Mouse (Mus musculus) MEL (cell line): ENCODE measurements around the gene Gm11756. TPM values are rescaled to one million over a fixed set of nuclear protein-coding genes. Genes with fewer than 3 reads are reported as not detected.
"Not testable (repeated sequence)": the region's sequence is repeated elsewhere in the genome, so short reads cannot be mapped to it uniquely, and the experiment has no call there.

Experiments used
- DNase-seq: peaks from one replicate; pipeline ENCODE4 v3.0.0; 2011; ENCODE audit warnings: low read depth, low spot score
- H3K27ac ChIP-seq: 2 replicates; pipeline ENCODE4 v1.5.1; 2012; ENCODE audit warnings: low read depth, mild to moderate bottlenecking, control low read depth, low read length, moderate library complexity; ENCODE audit not compliant: control insufficient read depth
- H3K27me3 ChIP-seq, 2 experiments: fragments of 150-350 bp in 1 of 2; sonication (generic) in 1 of 2; 2 replicates each; pipeline ENCODE4 v1.6.1; 2012; ENCODE audit warnings: low read length in 2 of 2, mild to moderate bottlenecking in 2 of 2, improper control_type of control experiment in 1 of 2, moderate library complexity in 1 of 2; ENCODE audit not compliant: insufficient read depth in 2 of 2, control insufficient read depth in 1 of 2
- H3K36me3 ChIP-seq, 2 experiments: 2 replicates each; pipeline ENCODE4 v1.6.1; 2012 to 2014; ENCODE audit warnings: low read length in 2 of 2, improper control_type of control experiment in 1 of 2, inconsistent platforms in 1 of 2, mild to moderate bottlenecking in 1 of 2; ENCODE audit not compliant: insufficient read depth in 2 of 2, control insufficient read depth in 1 of 2
- H3K4me1 ChIP-seq, 2 experiments: fragments of 150-350 bp in 1 of 2; sonication (generic) in 1 of 2; 2 replicates each; pipeline ENCODE4 v1.6.1; 2012; ENCODE audit warnings: low read length in 2 of 2, improper control_type of control experiment in 1 of 2, mild to moderate bottlenecking in 1 of 2; ENCODE audit not compliant: insufficient read depth in 2 of 2, control insufficient read depth in 1 of 2
- H3K4me3 ChIP-seq, 2 experiments: fragments of 150-350 bp in 1 of 2; sonication (generic) in 1 of 2; 2 replicates each; pipeline ENCODE4 v1.5.1; 2012; ENCODE audit warnings: low read depth in 2 of 2, low read length in 2 of 2, mild to moderate bottlenecking in 2 of 2, moderate library complexity in 2 of 2, control low read depth in 1 of 2, improper control_type of control experiment in 1 of 2; ENCODE audit not compliant: control insufficient read depth in 1 of 2, insufficient read depth in 1 of 2
- H3K79me2 ChIP-seq: 2 replicates; pipeline ENCODE4 v1.6.1; 2012; ENCODE audit warnings: mild to moderate bottlenecking, low read length, moderate library complexity; ENCODE audit not compliant: control insufficient read depth, poor library complexity, insufficient read depth
- H3K9ac ChIP-seq: 2 replicates; pipeline ENCODE4 v1.6.1; 2012; ENCODE audit warnings: low read depth, mild to moderate bottlenecking, control low read depth, low read length, moderate library complexity; ENCODE audit not compliant: control insufficient read depth, poor library complexity, severe bottlenecking
- H3K9me3 ChIP-seq: fragments of 150-350 bp; sonication (generic); replicated peaks from 2 replicates; pipeline ENCODE4 v1.6.1; 2012; ENCODE audit warnings: mild to moderate bottlenecking, low read length, improper control_type of control experiment, moderate library complexity; ENCODE audit not compliant: insufficient read depth
- BHLHE40 ChIP-seq: IDR thresholded peaks from 2 replicates; pipeline ENCODE4 v1.6.1; 2012; ENCODE audit warnings: low read depth, mild to moderate bottlenecking, inconsistent platforms, low read length, improper control_type of control experiment, borderline replicate concordance
- CHD1 ChIP-seq: IDR thresholded peaks from 2 replicates; pipeline ENCODE4 v1.6.1; 2012; ENCODE audit warnings: low read depth, mild to moderate bottlenecking, inconsistent platforms, low read length, improper control_type of control experiment
- CTCF ChIP-seq, 3 experiments: IDR thresholded peaks in 2 of 3; conservative IDR thresholded peaks in 1 of 3; 2 replicates each; pipeline ENCODE4 v1.5.1; 2011 to 2012; ENCODE audit warnings: low read length in 3 of 3, low read depth in 2 of 3, mild to moderate bottlenecking in 2 of 3, improper control_type of control experiment in 1 of 3, inconsistent platforms in 1 of 3, mixed read lengths in 1 of 3, moderate library complexity in 1 of 3; ENCODE audit not compliant: control insufficient read depth in 1 of 3, insufficient read depth in 1 of 3, poor library complexity in 1 of 3, severe bottlenecking in 1 of 3
- E2F4 ChIP-seq: IDR thresholded peaks from 2 replicates; pipeline ENCODE4 v1.6.1; 2011; ENCODE audit warnings: low read depth, low read length, improper control_type of control experiment, borderline replicate concordance
- ELF1 ChIP-seq: IDR thresholded peaks from 2 replicates; pipeline ENCODE4 v1.6.1; 2014; ENCODE audit warnings: low read depth, mild to moderate bottlenecking, inconsistent platforms, low read length, improper control_type of control experiment, moderate library complexity
- HCFC1 ChIP-seq: IDR thresholded peaks from 2 replicates; pipeline ENCODE4 v1.6.1; 2012; ENCODE audit warnings: low read depth, mild to moderate bottlenecking, inconsistent platforms, low read length, improper control_type of control experiment, moderate library complexity
- JUND ChIP-seq: IDR thresholded peaks from 2 replicates; pipeline ENCODE4 v1.6.1; 2011; ENCODE audit warnings: low read depth, mild to moderate bottlenecking, improper control_type of control experiment, low read length
- KAT2A ChIP-seq: conservative IDR thresholded peaks from 2 replicates; pipeline ENCODE4 v1.6.1; 2012; ENCODE audit warnings: low read depth, low read length, improper control_type of control experiment, inconsistent platforms
- MYB ChIP-seq: IDR thresholded peaks from 2 replicates; pipeline ENCODE4 v1.6.1; 2011; ENCODE audit warnings: mild to moderate bottlenecking, low read depth, low read length, improper control_type of control experiment
- POLR2A ChIP-seq, 2 experiments: IDR thresholded peaks; 2 replicates each; pipeline ENCODE4 v1.6.1; 2011 to 2012; ENCODE audit warnings: low read length in 2 of 2, mild to moderate bottlenecking in 2 of 2, control low read depth in 1 of 2, improper control_type of control experiment in 1 of 2, low read depth in 1 of 2, moderate library complexity in 1 of 2; ENCODE audit not compliant: control insufficient read depth in 1 of 2, insufficient read depth in 1 of 2, poor library complexity in 1 of 2
- POLR2AphosphoS5 ChIP-seq: IDR thresholded peaks from 2 replicates; pipeline ENCODE4 v1.6.1; 2012; ENCODE audit warnings: low read depth, borderline replicate concordance, mild to moderate bottlenecking, inconsistent platforms, low read length, moderate library complexity, mixed read lengths
- RAD21 ChIP-seq: IDR thresholded peaks from 2 replicates; pipeline ENCODE4 v1.6.1; 2011; ENCODE audit warnings: mild to moderate bottlenecking, low read depth, low read length, improper control_type of control experiment
- RCOR1 ChIP-seq: IDR thresholded peaks from 2 replicates; pipeline ENCODE4 v1.6.1; 2012; ENCODE audit warnings: low read depth, mild to moderate bottlenecking, inconsistent platforms, low read length, improper control_type of control experiment
- SIN3A ChIP-seq: IDR thresholded peaks from 2 replicates; pipeline ENCODE4 v1.6.1; 2012; ENCODE audit warnings: low read length, improper control_type of control experiment, inconsistent platforms
- TAL1 ChIP-seq: IDR thresholded peaks from 2 replicates; pipeline ENCODE4 v1.6.1; 2012; ENCODE audit warnings: mild to moderate bottlenecking, inconsistent platforms, low read length, moderate library complexity, mixed read lengths
- TBP ChIP-seq: IDR thresholded peaks from 2 replicates; pipeline ENCODE4 v1.8.0; 2011; ENCODE audit warnings: low read depth, low read length, improper control_type of control experiment
- TCF12 ChIP-seq: IDR thresholded peaks from 2 replicates; pipeline ENCODE4 v1.6.1; 2014; ENCODE audit warnings: low read depth, mild to moderate bottlenecking, inconsistent platforms, low read length, improper control_type of control experiment, moderate library complexity
- UBTF ChIP-seq: IDR thresholded peaks from 2 replicates; pipeline ENCODE4 v1.6.1; 2012; ENCODE audit warnings: low read depth, mild to moderate bottlenecking, inconsistent platforms, low read length, improper control_type of control experiment, moderate library complexity, borderline replicate concordance; ENCODE audit not compliant: insufficient read depth
- ZC3H11A ChIP-seq: IDR thresholded peaks from 2 replicates; pipeline ENCODE4 v1.6.1; 2012; ENCODE audit warnings: low read depth, mild to moderate bottlenecking, inconsistent platforms, low read length, improper control_type of control experiment
- polyA plus RNA-seq, 2 experiments: library from polyadenylated mRNA; stranded (reverse) in 1 of 2; unstranded in 1 of 2; fragments of >175 nt in 1 of 2; fragments of >200 nt in 1 of 2; gene quantifications; 2 replicates each; pipeline versions ENCODE4 v1.2.1 to v1.2.4; 2012; ENCODE audit warnings: low replicate concordance in 2 of 2, low read depth in 1 of 2; ENCODE audit not compliant: insufficient read length in 2 of 2, insufficient read depth in 1 of 2, missing spikeins in 1 of 2
- total RNA-seq: library from RNA; depleted of rRNA; stranded (reverse); fragments of 300-350 nt; gene quantifications from 2 replicates; pipeline ENCODE4 v1.2.3, GENCODE M21; 2012; rRNA removed

The Gm11756 gene
- total RNA-seq (not detected in 2 replicates), polyA plus RNA-seq (not detected)

DNA sequence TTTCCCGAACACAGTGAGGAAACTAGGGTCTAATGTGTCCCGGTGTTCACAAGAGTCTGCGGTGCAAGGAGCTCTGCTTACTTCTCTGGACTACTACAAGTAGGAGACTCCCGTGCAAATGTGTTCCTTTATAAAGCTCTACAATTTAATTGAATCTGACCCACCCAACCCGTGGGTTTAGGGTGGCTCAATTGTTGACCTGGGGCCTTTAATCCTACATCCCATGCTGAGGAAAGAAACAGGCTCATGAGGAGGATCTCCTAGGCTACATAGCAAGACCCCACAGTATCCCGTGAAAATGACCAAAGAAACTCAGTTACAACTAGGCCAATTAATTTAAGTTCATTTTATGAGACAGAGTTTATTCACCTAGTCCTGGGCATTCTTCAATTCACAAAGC is at the start of gene Gm11756:
Gm11756 (minus strand) TSS at position 101 of the 400 bp plus-strand sequence.
- H3K4me1 ChIP-seq, DNase-seq, H3K9me3 ChIP-seq, H3K9ac ChIP-seq, H3K36me3 ChIP-seq, H3K27me3 ChIP-seq, H3K79me2 ChIP-seq, H3K4me3 ChIP-seq, H3K27ac ChIP-seq: not testable (repeated sequence)

DNA sequence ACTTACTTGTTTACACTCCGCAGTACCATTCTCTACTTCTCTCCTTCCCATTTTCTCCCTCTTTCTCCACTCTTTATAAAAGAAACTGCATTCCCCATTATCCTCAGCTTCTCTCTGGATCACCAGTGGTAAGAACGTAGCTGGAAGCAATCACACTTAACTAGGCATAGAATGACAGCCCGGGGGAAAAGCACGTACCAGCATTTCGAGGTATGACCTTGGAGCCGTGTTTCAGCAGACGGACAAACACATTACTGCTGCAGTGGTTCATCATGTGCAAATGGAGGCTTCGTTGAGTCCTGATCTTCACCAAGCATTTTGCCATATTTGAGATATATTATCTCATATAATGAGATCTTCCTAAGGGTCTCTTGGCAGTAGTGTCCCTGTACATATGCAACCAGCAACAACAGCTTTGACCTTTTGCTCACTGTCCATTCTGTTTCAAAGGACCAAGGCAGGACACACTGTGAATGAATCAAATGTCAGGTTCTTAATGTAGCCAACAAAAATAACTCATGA is 29.9 kb upstream of the Gm11756 start, which contains the start of gene 2310002L09Rik:
2310002L09Rik (minus strand) TSS at position 472 of the 522 bp plus-strand sequence.
- no peaks in the 10 kb centered on the region for H3K4me1 ChIP-seq
- no peaks in the 10 kb centered on the region for H3K9me3 ChIP-seq
- no peaks in the 10 kb centered on the region for H3K27me3 ChIP-seq
- DNase-seq = no peak
- no peak within 1 kb of the TSS for H3K4me3 ChIP-seq
- H3K36me3 ChIP-seq = no peaks in the 10 kb centered on the region
- no peaks in the 10 kb centered on the region for H3K79me2 ChIP-seq
- no peak within 1 kb of the TSS for H3K9ac ChIP-seq
- TF ChIP-seq POLR2AphosphoS5 (no peak), RAD21 (no peak), RCOR1 (no peak), KAT2A (no peak), E2F4 (no peak), ZC3H11A (no peak), HCFC1 (no peak), CHD1 (no peak), TCF12 (no peak), TAL1 (no peak), MYB (no peak), ELF1 (no peak), SIN3A (no peak), BHLHE40 (no peak), TBP (no peak), CTCF (IDR thresholded peaks at IDR 0.05 in 2 of 3, conservative IDR thresholded peaks at IDR 0.05 in 1 of 3; ENCODE audit: control insufficient read depth in 1 of 3, insufficient read depth in 1 of 3, low read depth in 2 of 3, low read length in 3 of 3, poor library complexity in 1 of 3, severe bottlenecking in 1 of 3) (no peak), JUND (no peak), UBTF (no peak), POLR2A (IDR thresholded peaks at IDR 0.05; ENCODE audit: control insufficient read depth in 1 of 2, insufficient read depth in 1 of 2, low read depth in 1 of 2, low read length in 2 of 2, poor library complexity in 1 of 2) (no peak)
- TF ChIP-seq, all 39 proteins: peak for 0
- H3K27ac ChIP-seq = no peak within 1 kb of the TSS

DNA sequence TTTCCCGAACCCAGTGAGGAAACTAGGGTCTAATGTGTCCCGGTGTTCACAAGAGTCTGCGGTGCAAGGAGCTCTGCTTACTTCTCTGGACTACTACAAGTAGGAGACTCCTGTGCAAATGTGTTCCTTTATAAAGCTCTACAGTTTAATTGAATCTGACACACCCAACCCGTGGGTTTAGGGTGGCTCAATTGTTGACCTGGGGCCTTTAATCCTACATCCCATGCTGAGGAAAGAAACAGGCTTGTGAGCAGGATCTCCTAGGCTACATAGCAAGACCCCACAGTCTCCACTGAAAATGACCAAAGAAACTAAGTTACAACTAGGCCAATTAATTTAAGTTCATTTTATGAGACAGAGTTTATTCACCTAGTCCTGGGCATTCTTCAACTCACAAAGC is 14.7 kb downstream of the Gm11756 start, which contains the start of gene Gm13871:
Gm13871 (minus strand) TSS at position 101 of the 400 bp plus-strand sequence.
- not testable (repeated sequence) for H3K27me3 ChIP-seq, DNase-seq, H3K36me3 ChIP-seq, H3K79me2 ChIP-seq, H3K4me3 ChIP-seq, H3K9me3 ChIP-seq, H3K4me1 ChIP-seq, H3K27ac ChIP-seq, H3K9ac ChIP-seq

DNA sequence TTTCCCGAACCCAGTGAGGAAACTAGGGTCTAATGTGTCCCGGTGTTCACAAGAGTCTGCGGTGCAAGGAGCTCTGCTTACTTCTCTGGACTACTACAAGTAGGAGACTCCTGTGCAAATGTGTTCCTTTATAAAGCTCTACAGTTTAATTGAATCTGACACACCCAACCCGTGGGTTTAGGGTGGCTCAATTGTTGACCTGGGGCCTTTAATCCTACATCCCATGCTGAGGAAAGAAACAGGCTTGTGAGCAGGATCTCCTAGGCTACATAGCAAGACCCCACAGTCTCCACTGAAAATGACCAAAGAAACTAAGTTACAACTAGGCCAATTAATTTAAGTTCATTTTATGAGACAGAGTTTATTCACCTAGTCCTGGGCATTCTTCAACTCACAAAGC is 29.5 kb downstream of the Gm11756 start, which contains the start of gene Gm11757:
Gm11757 (minus strand) TSS at position 101 of the 400 bp plus-strand sequence.
- not testable (repeated sequence) for DNase-seq, H3K79me2 ChIP-seq, H3K4me1 ChIP-seq, H3K27ac ChIP-seq, H3K9ac ChIP-seq, H3K4me3 ChIP-seq, H3K27me3 ChIP-seq, H3K9me3 ChIP-seq, H3K36me3 ChIP-seq
